11 mouse cellular contexts compared by ENCODE assay signal in genomic region chr14:121937601-121938255, GRCm38 (mm10). TPM values are rescaled to one million over a fixed set of nuclear protein-coding genes. Genes with fewer than 3 reads are reported as not detected.
DNase-seq lines count a peak whose midpoint lies in the region; ATAC-seq and TF ChIP-seq lines count a peak whose summit lies in the region.
"Had no signal": no experiment of that assay in that cellular context is flagged by ENCODE, and none has a peak within 500 bp of the region (broad histone marks: within the 10 kb centered on the region; RNA-seq: fewer than 3 reads in every experiment).

No protein-coding gene starts in this region.

- no peak for TF ChIP-seq POLR2A in bone marrow macrophage, adult 2 months (IDR thresholded peaks at IDR 0.05; ENCODE audit: borderline replicate concordance, low read depth, low read length)

- peaks cover 30% of the 10 kb centered on the region for H3K4me1 ChIP-seq in heart, embryonic 13.5 days
- peaks cover 16% of the 10 kb centered on the region for H3K4me1 ChIP-seq in heart, embryonic 12.5 days (replicated peaks)
- H3K4me1 ChIP-seq in bone marrow macrophage, adult 2 months (ENCODE audit: control insufficient read depth, insufficient read depth, low read length): peaks cover 42% of the 10 kb centered on the region
- H3K4me1 ChIP-seq in liver, embryonic 16.5 days (ENCODE audit: control insufficient read depth, low read depth, low read length): no peaks in the 10 kb centered on the region; the same call in 1 of the 2 replicates
- H3K4me1 ChIP-seq: neural tube, embryonic 15.5 days had no signal

- no peak for ATAC-seq in heart, embryonic 13.5 days (ENCODE audit: extremely low read depth, insufficient number of reproducible peaks, low FRiP score, low TSS enrichment)
- ATAC-seq in heart, embryonic 12.5 days (ENCODE audit: insufficient number of reproducible peaks, low FRiP score): no peak; the same call in 1 of the 2 replicates
- ATAC-seq in liver, embryonic 16.5 days (ENCODE audit: low read depth): peak; percentile 45; the same call in 1 of the 2 replicates
- no peak for ATAC-seq in erythroid progenitor cell, adult 5-6 weeks (replicated peaks; ENCODE audit: low FRiP score, poor library complexity, severe bottlenecking)

- peak; percentile 60 to 61 for DNase-seq in B cell, adult 2 months
- no peak for DNase-seq in urinary bladder, adult 18-20 months (ENCODE audit: low spot score in 2 of 2)
- DNase-seq in cerebellum, adult 11-12 months: no peak
- DNase-seq: kidney, postnatal 14 days had no signal

- H3K27ac ChIP-seq in heart, embryonic 13.5 days (replicated peaks): 0 out of 2 replicates have a peak overlapping the region, but pooled peaks have one; percentile 42
- no peak overlapping the region for H3K27ac ChIP-seq in heart, embryonic 12.5 days (ENCODE audit: poor library complexity, severe bottlenecking)
- peak overlapping the region; percentile 98 for H3K27ac ChIP-seq in bone marrow macrophage, adult 2 months (ENCODE audit: insufficient read depth, low read depth, low read length)
- H3K27ac ChIP-seq in liver, embryonic 16.5 days (ENCODE audit: low read length): peak overlapping the region; percentile 11; the same call in 1 of the 2 replicates
- H3K27ac ChIP-seq: neural tube, embryonic 15.5 days had no signal

- no peak overlapping the region for H3K4me3 ChIP-seq in heart, embryonic 13.5 days
- H3K4me3 ChIP-seq in heart, embryonic 12.5 days: no peak overlapping the region
- peak overlapping the region; percentile 8; the same call in 1 of the 2 replicates for H3K4me3 ChIP-seq in bone marrow macrophage, adult 2 months (ENCODE audit: insufficient read depth, low read length)
- no peak overlapping the region for H3K4me3 ChIP-seq in liver, embryonic 16.5 days (ENCODE audit: low read depth, low read length)
- H3K4me3 ChIP-seq: neural tube, embryonic 15.5 days had no signal

- H3K9me3 ChIP-seq in heart, embryonic 13.5 days: peaks cover 12% of the 10 kb centered on the region
- 0 out of 2 replicates have a peak, but pooled peaks cover 5% of the 10 kb centered on the region for H3K9me3 ChIP-seq in heart, embryonic 12.5 days (replicated peaks)
- H3K9me3 ChIP-seq in liver, embryonic 16.5 days (replicated peaks; ENCODE audit: control insufficient read depth, low read length): no peaks in the 10 kb centered on the region

- no peak for TF ChIP-seq CTCF in bone marrow macrophage, adult 2 months (IDR thresholded peaks at IDR 0.05; ENCODE audit: low read depth, low read length)

- H3K4me2 ChIP-seq in heart, embryonic 13.5 days: no peak overlapping the region
- H3K4me2 ChIP-seq in heart, embryonic 12.5 days: no peak overlapping the region
- H3K4me2 ChIP-seq in liver, embryonic 16.5 days (ENCODE audit: low read depth, low read length): no peak overlapping the region
- H3K4me2 ChIP-seq: neural tube, embryonic 15.5 days had no signal

- peaks cover 24% of the 10 kb centered on the region for H3K36me3 ChIP-seq in heart, embryonic 13.5 days
- H3K36me3 ChIP-seq in heart, embryonic 12.5 days: peaks cover 16% of the 10 kb centered on the region
- no peaks in the 10 kb centered on the region; the same call in 1 of the 2 replicates for H3K36me3 ChIP-seq in liver, embryonic 16.5 days (ENCODE audit: control insufficient read depth, insufficient read depth)

- no peaks in the 10 kb centered on the region for H3K27me3 ChIP-seq in heart, embryonic 13.5 days (replicated peaks)
- no peaks in the 10 kb centered on the region for H3K27me3 ChIP-seq in heart, embryonic 12.5 days (replicated peaks)
- no peaks in the 10 kb centered on the region for H3K27me3 ChIP-seq in liver, embryonic 16.5 days (ENCODE audit: control insufficient read depth, insufficient read depth, low read depth, low read length)
- H3K27me3 ChIP-seq: neural tube, embryonic 15.5 days had no signal

- WGBS in heart, embryonic 13.5 days: 65% methylated on average over 11 of the region's 11 CpGs
- WGBS in heart, embryonic 12.5 days: 68% methylated on average over 11 of the region's 11 CpGs
- WGBS in liver, embryonic 16.5 days (ENCODE audit: insufficient replicate concordance): 43% methylated on average over 11 of the region's 11 CpGs

- H3K9ac ChIP-seq in heart, embryonic 13.5 days: no peak overlapping the region
- no peak overlapping the region for H3K9ac ChIP-seq in heart, embryonic 12.5 days
- H3K9ac ChIP-seq in liver, embryonic 16.5 days (ENCODE audit: low read depth, low read length): no peak overlapping the region
- H3K9ac ChIP-seq: neural tube, embryonic 15.5 days had no signal

RNA-seq across cellular contexts. Expression of gene Gpr18, which starts 22.1 kb away (rescaled TPM):
- 0.13 TPM in 1 of 2 replicates, not detected in the other for polyA plus RNA-seq in heart, embryonic 13.5 days (2015; fragmentation: Nextera tagmentation; extraction: Ambion mirVana)
- polyA plus RNA-seq in heart, embryonic 12.5 days (2016; fragmentation: Nextera tagmentation; extraction: Ambion mirVana): 0.17 and 0.29 TPM in 2 replicates
- polyA plus RNA-seq in bone marrow macrophage, adult 2 months (2012; ENCODE audit: insufficient read depth, insufficient read length, missing spikeins): 6.5 and 6.8 TPM in 2 replicates
- 0.27 and 0.34 TPM in 2 replicates for polyA plus RNA-seq in liver, embryonic 16.5 days (2015; fragmentation: Nextera tagmentation; extraction: Ambion mirVana)
- total RNA-seq in erythroid progenitor cell, adult 5-6 weeks (2015; ENCODE audit: low replicate concordance): 4.0 TPM in 1 of 2 replicates, not detected in the other
- 0.64 and 2.9 TPM in 2 replicates for total RNA-seq in erythroid progenitor cell, adult 5-6 weeks (2017; ENCODE audit: low replicate concordance)
- total RNA-seq: left cerebral cortex, postnatal 25 days had no signal
- polyA plus RNA-seq: neural tube, embryonic 15.5 days had no signal

RNA-seq across cellular contexts. Expression of gene Gpr183, which starts 27.3 kb away (rescaled TPM):
- 2.3 and 2.5 TPM in 2 replicates for polyA plus RNA-seq in heart, embryonic 13.5 days (2015; fragmentation: Nextera tagmentation; extraction: Ambion mirVana)
- 1.6 and 1.7 TPM in 2 replicates for polyA plus RNA-seq in heart, embryonic 12.5 days (2016; fragmentation: Nextera tagmentation; extraction: Ambion mirVana)
- polyA plus RNA-seq in bone marrow macrophage, adult 2 months (2012; ENCODE audit: insufficient read depth, insufficient read length, missing spikeins): 33.0 and 34.1 TPM in 2 replicates
- 1.1 and 1.7 TPM in 2 replicates for polyA plus RNA-seq in liver, embryonic 16.5 days (2015; fragmentation: Nextera tagmentation; extraction: Ambion mirVana)
- 2.5 and 4.3 TPM in 2 replicates for total RNA-seq in erythroid progenitor cell, adult 5-6 weeks (2015; ENCODE audit: low replicate concordance)
- total RNA-seq in erythroid progenitor cell, adult 5-6 weeks (2017; ENCODE audit: low replicate concordance): 1.2 and 1.5 TPM in 2 replicates

RNA-seq across cellular contexts. Expression of gene Ubac2, which starts 59.3 kb away (rescaled TPM):
- polyA plus RNA-seq in heart, embryonic 13.5 days (2015; fragmentation: Nextera tagmentation; extraction: Ambion mirVana): 52.4 and 55.8 TPM in 2 replicates
- polyA plus RNA-seq in heart, embryonic 12.5 days (2016; fragmentation: Nextera tagmentation; extraction: Ambion mirVana): 56.9 and 63.3 TPM in 2 replicates
- 41.2 and 49.0 TPM in 2 replicates for polyA plus RNA-seq in bone marrow macrophage, adult 2 months (2012; ENCODE audit: insufficient read depth, insufficient read length, missing spikeins)
- polyA plus RNA-seq in liver, embryonic 16.5 days (2015; fragmentation: Nextera tagmentation; extraction: Ambion mirVana): 20.4 and 22.1 TPM in 2 replicates
- total RNA-seq in erythroid progenitor cell, adult 5-6 weeks (2015; ENCODE audit: low replicate concordance): 8.4 and 23.4 TPM in 2 replicates
- 6.2 and 6.4 TPM in 2 replicates for total RNA-seq in erythroid progenitor cell, adult 5-6 weeks (2017; ENCODE audit: low replicate concordance)

Comparison
In these comparisons a context has a peak if more than half of its experiments do, and no peak if none do; other contexts are left out.
1. DNase-seq: peak in B cell, adult 2 months (2 of 2); none in urinary bladder, adult 18-20 months (0 of 2) and cerebellum, adult 11-12 months (single experiment).